Mouse (Mus musculus) kidney, postnatal 36 days (tissue): ENCODE results near the gene 5430419D17Rik.

ENCODE experiments used
- DNase-seq, 2 experiments: peaks; one replicate each; pipeline ENCODE4 v3.0.0; 2021 to 2022; ENCODE audit warnings: mixed read lengths in 2 of 2

The 5430419D17Rik gene

DNA sequence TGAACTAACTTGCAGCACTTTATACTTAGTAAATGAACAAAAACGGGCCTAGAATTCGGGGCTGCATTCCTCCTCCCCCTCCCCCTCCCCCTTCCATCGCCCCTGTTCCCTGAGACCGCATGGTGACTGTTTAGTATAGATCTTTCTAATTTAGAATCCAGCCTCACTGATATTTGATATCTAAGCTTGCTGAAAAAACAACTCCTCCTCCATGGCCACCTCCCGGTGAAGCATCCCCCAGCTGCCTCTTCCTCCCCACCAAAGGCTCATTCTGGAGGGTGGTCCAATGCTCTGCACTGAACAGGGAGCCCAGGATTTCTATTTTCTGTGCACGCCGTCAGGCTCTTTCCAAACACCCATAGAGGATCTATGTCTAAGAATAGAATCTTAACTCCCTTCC is 144.1 kb downstream of the 5430419D17Rik start:
- no peak for DNase-seq

DNA sequence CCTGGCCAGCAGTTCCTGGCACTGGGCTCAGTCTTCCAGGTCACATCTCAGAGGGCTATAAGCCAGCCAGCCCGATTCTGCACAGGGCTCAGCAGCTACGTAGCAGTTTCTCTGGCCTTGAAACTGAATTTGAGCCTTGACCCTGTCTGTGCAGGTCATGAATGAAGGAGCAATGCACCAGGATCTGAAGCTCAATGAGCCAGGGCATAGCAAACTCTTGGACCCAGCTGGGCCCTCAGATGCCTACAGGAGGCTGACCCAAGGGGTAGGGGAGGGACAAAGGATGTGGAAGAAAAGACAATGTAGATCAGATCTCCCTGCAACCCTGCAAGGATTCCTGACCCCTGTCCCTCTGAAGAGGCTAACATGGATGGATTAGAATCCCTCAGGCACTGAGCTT is 148.0 kb downstream of the 5430419D17Rik start, which contains the start of gene Cuzd1:
Gene Cuzd1 (minus strand): TSS at position 101 of the 400 bp plus-strand sequence.
- DNase-seq: no peak

DNA sequence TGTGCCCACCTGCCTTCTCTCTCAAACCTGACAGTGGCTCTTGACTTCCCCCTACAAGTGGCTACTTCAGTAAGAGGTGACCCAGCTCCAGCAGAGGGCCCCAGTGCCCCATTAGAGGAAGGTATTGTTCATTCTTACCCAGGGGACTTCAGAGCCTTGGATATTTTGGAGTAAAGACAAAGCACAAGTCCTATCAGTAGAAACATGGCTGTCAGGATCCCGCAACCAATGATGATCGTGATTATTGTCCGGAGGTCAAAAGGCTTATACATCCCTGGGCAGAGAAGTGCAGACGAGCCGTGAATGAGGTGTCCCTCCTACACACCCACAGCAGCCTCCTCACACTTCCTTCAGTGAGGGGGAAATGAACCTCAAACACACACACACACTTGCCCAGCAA is 152.9 kb downstream of the 5430419D17Rik start:
- no peak for DNase-seq

DNA sequence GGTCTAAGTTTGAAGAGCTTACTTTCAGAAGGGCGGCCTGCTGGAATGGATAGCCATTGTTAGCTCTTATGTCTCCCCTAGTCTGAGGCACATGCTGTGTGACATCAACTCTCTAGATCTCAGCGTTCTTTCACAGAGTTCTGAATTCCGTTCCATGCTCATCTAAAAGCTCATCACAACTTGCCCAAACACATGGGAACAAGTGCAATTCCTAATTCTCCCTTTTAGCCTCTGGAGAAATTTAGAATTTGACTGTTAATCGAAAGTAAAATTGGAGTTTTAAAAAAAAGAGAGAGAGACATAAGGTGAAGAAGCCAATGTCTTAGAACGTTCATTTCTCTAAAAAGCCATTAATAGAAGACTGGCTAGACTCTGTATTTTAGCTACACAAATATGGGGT is 155.2 kb downstream of the 5430419D17Rik start, which contains the start of gene Fam24b:
Gene Fam24b (minus strand): TSS at position 101 of the 400 bp plus-strand sequence.
- DNase-seq: no peak

- no peak for DNase-seq
Measured at GRCm38 (mm10) chr7:131331688-131332087, 157.5 kb downstream of the 5430419D17Rik start.

GRCm38 (mm10) chr7:131333564-131333963 is 159.4 kb downstream of the 5430419D17Rik start, which contains the start of gene Fam24a:
Fam24a (plus strand) TSS chr7:131333864.
- no peak for DNase-seq

- no peak for DNase-seq
Measured at GRCm38 (mm10) chr7:131337502-131338068, 163.4 kb downstream of the 5430419D17Rik start.

DNA sequence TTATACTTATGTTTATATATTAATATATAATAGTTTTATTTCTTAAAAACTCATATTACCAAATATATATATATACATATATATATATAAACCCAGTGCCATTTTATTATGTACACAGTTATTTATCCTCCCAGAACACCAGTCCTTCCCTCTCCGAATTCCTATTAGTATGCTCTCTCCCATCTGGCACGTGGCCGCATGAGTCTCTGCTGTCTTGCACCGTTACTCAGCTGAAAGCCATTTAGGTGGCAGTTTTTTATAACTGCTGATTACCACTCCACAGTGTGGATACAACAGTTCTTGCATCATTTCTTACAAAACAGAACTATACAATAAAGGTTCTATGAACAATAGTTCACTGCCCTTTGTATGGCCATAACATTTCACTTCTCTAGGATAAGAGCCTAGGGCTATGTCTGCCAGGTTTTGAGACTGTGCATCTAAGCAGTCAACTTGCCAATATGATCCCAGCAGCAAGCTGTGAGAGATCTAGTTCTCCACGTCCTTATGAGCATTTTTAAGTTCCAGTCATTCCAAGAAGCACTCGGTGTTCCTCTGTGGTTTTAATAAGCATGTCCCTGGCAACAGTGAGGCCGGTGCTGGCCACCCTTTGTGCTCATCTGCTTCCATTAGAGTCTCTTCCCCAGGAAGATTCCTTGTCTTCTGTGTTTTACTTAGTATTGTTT is 171.8 kb downstream of the 5430419D17Rik start:
- no peak for DNase-seq
